Comparison of ENCODE assay signal across 12 mouse cellular contexts in genomic region chr5:111205817-111206216, GRCm38 (mm10).
DNase-seq lines count a peak whose midpoint lies in the region; ATAC-seq and TF ChIP-seq lines count a peak whose summit lies in the region.
"Had no signal": no experiment of that assay in that cellular context is flagged by ENCODE, and none has a peak within 500 bp of the region (broad histone marks: within the 10 kb centered on the region; RNA-seq: fewer than 3 reads in every experiment).

No protein-coding gene starts in this region.

- H3K4me2 ChIP-seq in neural tube, embryonic 11.5 days (ENCODE audit: low read depth), result no peak overlapping the region
- H3K4me2 ChIP-seq in limb, embryonic 14.5 days (replicated peaks; ENCODE audit: low read depth, low read length, severe bottlenecking), result no peak overlapping the region
- H3K4me2 ChIP-seq in liver, embryonic 11.5 days, result no peak overlapping the region
- H3K4me2 ChIP-seq: limb, embryonic 13.5 days had no signal

- TF ChIP-seq POLR2A in limb, embryonic 14.5 days (IDR thresholded peaks at IDR 0.05; ENCODE audit: borderline replicate concordance, extremely low read depth, insufficient read depth, insufficient read length), result no peak

- H3K27me3 ChIP-seq in heart, embryonic 10.5 days (ENCODE audit: insufficient read depth, poor library complexity, severe bottlenecking), result peaks cover 38% of the 10 kb centered on the region
- no peaks in the 10 kb centered on the region for H3K27me3 ChIP-seq in neural tube, embryonic 11.5 days (ENCODE audit: control insufficient read depth, insufficient read depth, low read length)
- H3K27me3 ChIP-seq in limb, embryonic 14.5 days (ENCODE audit: control insufficient read depth, insufficient read depth, low read length), result no peaks in the 10 kb centered on the region
- no peaks in the 10 kb centered on the region for H3K27me3 ChIP-seq in liver, embryonic 11.5 days (replicated peaks; ENCODE audit: control insufficient read depth, insufficient read depth, low read length)
- H3K27me3 ChIP-seq: limb, embryonic 13.5 days had no signal

- H3K36me3 ChIP-seq in heart, embryonic 10.5 days, result no peaks in the 10 kb centered on the region
- no peaks in the 10 kb centered on the region for H3K36me3 ChIP-seq in neural tube, embryonic 11.5 days (ENCODE audit: control insufficient read depth, insufficient read depth, low read length)
- no peaks in the 10 kb centered on the region for H3K36me3 ChIP-seq in limb, embryonic 14.5 days (ENCODE audit: control insufficient read depth, insufficient read depth, low read length)
- H3K36me3 ChIP-seq in liver, embryonic 11.5 days (ENCODE audit: control insufficient read depth, insufficient read depth, low read length), result no peaks in the 10 kb centered on the region
- H3K36me3 ChIP-seq: limb, embryonic 13.5 days had no signal

- no peak overlapping the region for H3K4me3 ChIP-seq in heart, embryonic 10.5 days
- no peak overlapping the region for H3K4me3 ChIP-seq in neural tube, embryonic 11.5 days (ENCODE audit: low read depth, low read length)
- no peak overlapping the region for H3K4me3 ChIP-seq in limb, embryonic 14.5 days (replicated peaks; ENCODE audit: low read length)
- H3K4me3 ChIP-seq in liver, embryonic 11.5 days (ENCODE audit: low read depth, low read length), result no peak overlapping the region
- H3K4me3 ChIP-seq: limb, embryonic 13.5 days had no signal

- H3K9ac ChIP-seq in neural tube, embryonic 11.5 days (ENCODE audit: low read length), result no peak overlapping the region
- no peak overlapping the region for H3K9ac ChIP-seq in limb, embryonic 14.5 days (ENCODE audit: low read depth, low read length, severe bottlenecking)
- no peak overlapping the region for H3K9ac ChIP-seq in liver, embryonic 11.5 days (ENCODE audit: low read depth, low read length)
- H3K9ac ChIP-seq: limb, embryonic 13.5 days had no signal

- no peak for ATAC-seq in neural tube, embryonic 11.5 days (ENCODE audit: insufficient read depth, low FRiP score, low TSS enrichment)
- ATAC-seq in limb, embryonic 14.5 days (ENCODE audit: low FRiP score, low read depth), result peak; percentile 54; the same call in 1 of the 2 replicates
- ATAC-seq in activated CD4-positive, CD25-positive, alpha-beta regulatory T cell, adult 4 months, result no peak
- no peak for ATAC-seq in liver, embryonic 11.5 days (replicated peaks; ENCODE audit: low FRiP score)

- WGBS in heart, embryonic 10.5 days, result 57% methylated on average over 4 of the region's 4 CpGs
- WGBS in neural tube, embryonic 11.5 days, result 41% methylated on average over 4 of the region's 4 CpGs
- WGBS in limb, embryonic 14.5 days, result 41% methylated on average over 4 of the region's 4 CpGs
- 43% methylated on average over 4 of the region's 4 CpGs for WGBS in liver, embryonic 11.5 days

- H3K27ac ChIP-seq in heart, embryonic 10.5 days, result no peak overlapping the region
- H3K27ac ChIP-seq in neural tube, embryonic 11.5 days (ENCODE audit: low read depth, low read length), result peak overlapping the region; percentile 27; the same call in 1 of the 2 replicates
- no peak overlapping the region for H3K27ac ChIP-seq in limb, embryonic 14.5 days (replicated peaks; ENCODE audit: low read depth, low read length)
- no peak overlapping the region for H3K27ac ChIP-seq in liver, embryonic 11.5 days (ENCODE audit: low read depth, low read length)
- H3K27ac ChIP-seq: limb, embryonic 13.5 days had no signal

- peaks cover 30% of the 10 kb centered on the region for H3K4me1 ChIP-seq in heart, embryonic 10.5 days
- peaks cover 40% of the 10 kb centered on the region for H3K4me1 ChIP-seq in neural tube, embryonic 11.5 days (ENCODE audit: control insufficient read depth, insufficient read depth, low read length)
- H3K4me1 ChIP-seq in limb, embryonic 14.5 days (ENCODE audit: control insufficient read depth, insufficient read depth, low read length), result peaks cover 31% of the 10 kb centered on the region
- H3K4me1 ChIP-seq in liver, embryonic 11.5 days (replicated peaks; ENCODE audit: control insufficient read depth, insufficient read depth, low read length), result no peaks in the 10 kb centered on the region; the same call in 1 of the 2 replicates

- H3K9me3 ChIP-seq in heart, embryonic 10.5 days, result no peaks in the 10 kb centered on the region
- no peaks in the 10 kb centered on the region for H3K9me3 ChIP-seq in neural tube, embryonic 11.5 days (ENCODE audit: control insufficient read depth, low read length)
- H3K9me3 ChIP-seq in limb, embryonic 14.5 days (ENCODE audit: control insufficient read depth, low read length), result no peaks in the 10 kb centered on the region
- H3K9me3 ChIP-seq in liver, embryonic 11.5 days (ENCODE audit: control insufficient read depth, low read length), result no peaks in the 10 kb centered on the region
- H3K9me3 ChIP-seq: limb, embryonic 13.5 days had no signal

- peak; percentile 32 to 64 for DNase-seq in heart, adult 9 months (ENCODE audit: low spot score in 2 of 2)
- no peak for DNase-seq in heart, embryonic 10.5 days (ENCODE audit: low spot score)
- no peak for DNase-seq in neural tube, embryonic 11.5 days (ENCODE audit: low spot score)
- no peak for DNase-seq in neural tube, embryonic 10.5 days (ENCODE audit: extremely low spot score, low spot score)
- DNase-seq in limb, embryonic 14.5 days (ENCODE audit: low spot score), result peak; percentile 39
- DNase-seq in cerebellum, adult 8-10 months, result no peak
- no peak for DNase-seq in liver, embryonic 11.5 days (ENCODE audit: low spot score)
- DNase-seq: cerebellum, adult 11-12 months; right cerebral cortex, adult 18-20 months; thymus, postnatal 14 days had no signal

Comparison
In these comparisons a context has a peak if more than half of its experiments do, and no peak if none do; other contexts are left out.
1. DNase-seq: peak in heart, adult 9 months (2 of 2) and limb, embryonic 14.5 days (single experiment); none in heart, embryonic 10.5 days (single experiment), neural tube, embryonic 11.5 days (single experiment), neural tube, embryonic 10.5 days (single experiment), cerebellum, adult 8-10 months (single experiment) and liver, embryonic 11.5 days (single experiment).